Mouse (Mus musculus) liver (tissue): ENCODE data around the gene Gm10644.
A peak's percentile ranks its signal among the peaks of the same experiment; 100 is the strongest.

Experiments used
- DNase-seq: peaks from one replicate; pipeline ENCODE4 v3.0.0-alpha.2; 2020; ENCODE audit warnings: mixed read lengths

Gm10644 gene

DNA sequence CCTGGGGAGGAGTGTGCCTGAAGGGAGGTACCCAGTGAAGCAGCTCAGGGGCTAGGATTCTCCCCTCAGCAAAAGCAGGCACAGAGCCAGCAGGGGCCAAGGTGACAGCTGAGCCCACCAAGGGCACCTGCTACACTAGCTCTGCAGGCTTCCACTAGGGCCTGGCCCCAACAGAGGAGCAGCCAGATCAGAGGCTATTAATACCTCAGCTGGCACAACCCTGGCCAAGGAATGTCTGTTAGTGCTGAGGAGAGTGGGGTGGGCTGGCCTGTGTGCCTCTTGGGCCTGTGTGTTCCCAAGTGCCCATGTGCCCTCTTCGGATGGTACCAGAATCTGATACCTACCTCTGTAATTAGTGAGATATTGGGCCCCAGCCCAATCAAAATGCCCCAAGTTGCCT is 25.2 kb upstream of the Gm10644 start:
- no peak for DNase-seq

DNA sequence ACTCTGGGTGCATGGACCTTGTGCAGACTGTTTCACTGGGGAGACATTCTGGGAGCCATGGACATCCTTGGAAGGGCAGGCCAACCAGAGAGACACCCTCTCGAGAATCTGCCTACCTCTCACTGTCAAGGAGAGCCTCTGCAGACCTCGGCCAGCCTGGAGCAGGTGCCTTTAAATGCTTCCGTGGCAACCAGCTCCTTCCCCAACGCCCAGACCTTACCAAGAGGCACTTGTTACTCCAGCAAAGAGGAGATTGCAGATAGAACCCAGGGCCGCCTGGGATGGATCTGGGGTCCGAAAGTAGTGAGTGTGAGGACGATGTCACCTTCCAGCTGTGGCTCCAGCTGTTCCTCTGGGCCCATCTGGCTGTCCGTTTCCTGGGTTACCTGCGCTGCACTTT is 23.2 kb upstream of the Gm10644 start:
- DNase-seq, result no peak

DNA sequence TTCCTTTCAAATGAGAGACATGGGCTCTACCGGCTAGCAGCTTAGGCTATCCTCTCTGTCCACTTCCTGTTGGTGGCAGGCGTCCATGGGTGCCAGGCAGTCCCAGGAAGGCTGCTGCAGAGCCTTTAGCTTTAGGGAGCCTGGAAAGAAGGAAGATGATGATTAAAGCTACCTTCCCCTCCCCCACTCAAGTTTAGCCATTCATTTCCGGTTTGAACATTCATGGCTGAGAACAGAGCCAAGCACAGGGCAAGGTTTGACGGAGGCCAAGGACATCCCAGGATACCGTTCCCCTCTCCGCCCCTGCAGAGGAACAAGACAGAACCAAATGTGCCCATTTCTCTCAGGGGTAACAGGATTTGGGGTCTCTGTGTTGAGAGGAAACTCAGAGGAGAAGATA is 22.6 kb upstream of the Gm10644 start:
- no peak for DNase-seq

DNA sequence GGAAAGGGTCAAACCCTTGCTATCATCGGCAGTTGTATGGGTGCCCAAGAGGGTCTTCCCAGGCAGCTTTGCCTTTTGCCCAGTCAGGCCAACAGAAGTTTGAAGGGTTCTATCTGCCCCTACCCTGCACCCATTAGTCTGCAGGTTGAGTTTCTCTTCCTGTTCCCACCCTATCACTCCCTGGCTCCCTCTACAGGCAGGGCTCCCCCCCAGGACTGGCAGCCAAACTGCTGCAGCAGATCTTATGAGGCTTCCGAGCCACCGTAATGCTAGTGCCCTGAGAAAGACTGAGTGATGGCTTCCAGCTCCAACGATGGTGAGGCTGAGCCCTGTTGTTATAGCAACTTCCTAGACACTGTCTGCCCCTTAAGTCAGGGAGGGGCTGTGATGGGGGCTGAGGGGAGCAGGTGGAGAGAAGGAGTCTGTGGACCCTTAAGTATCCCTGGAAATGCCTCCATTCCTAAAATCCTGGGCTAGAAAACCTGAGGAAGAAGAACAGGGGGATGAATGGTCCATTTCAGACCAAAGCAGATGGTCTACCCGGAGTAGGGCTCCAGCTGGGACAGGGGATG is 21.9 kb upstream of the Gm10644 start:
- DNase-seq, result no peak

DNA sequence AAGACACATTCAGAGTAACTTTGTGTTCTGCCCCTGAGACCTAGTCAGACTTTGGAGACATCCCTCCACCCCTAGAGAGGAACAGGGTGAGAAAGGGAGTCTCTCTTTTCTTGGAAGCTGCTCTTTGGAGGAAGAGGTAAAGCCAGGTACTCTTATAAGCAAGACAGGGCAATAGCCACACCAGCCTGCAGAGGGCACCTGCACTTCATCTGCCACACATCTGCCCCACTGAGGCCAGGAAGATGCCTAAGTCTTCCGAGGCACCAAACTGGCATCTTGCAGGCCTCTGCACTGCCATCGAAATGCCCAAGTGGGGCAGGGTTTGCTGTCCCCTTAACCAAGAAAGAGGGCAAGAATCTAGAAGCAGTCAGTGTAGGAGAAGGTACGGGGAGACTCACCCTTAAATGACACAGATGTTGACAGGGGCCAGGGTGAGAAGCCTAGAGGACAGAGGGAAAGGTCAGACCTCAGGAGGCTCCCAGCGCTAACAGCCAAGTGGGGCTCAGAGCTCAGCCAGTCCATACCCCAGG is 21.2 kb upstream of the Gm10644 start:
- DNase-seq, result peak; percentile 36

DNA sequence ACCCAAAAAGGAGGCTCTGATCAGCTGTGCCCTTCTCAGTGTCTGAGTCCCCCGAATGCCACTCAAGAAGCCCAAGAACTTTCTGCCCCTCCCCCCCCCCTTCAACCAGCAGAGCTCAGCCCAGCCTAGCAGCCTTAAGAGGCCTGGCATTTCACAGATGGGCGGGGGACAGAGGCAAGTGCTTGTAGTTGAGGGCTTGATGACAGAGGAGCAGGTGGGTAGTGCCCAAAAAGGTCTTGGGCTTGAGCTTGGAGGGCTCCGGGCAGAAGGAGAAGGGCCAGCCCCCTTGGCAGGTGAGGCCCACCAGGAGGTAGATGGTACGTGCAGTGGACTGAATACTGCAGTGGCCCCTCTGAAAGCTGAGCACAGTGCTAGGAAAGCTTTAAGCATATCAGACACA is 19.5 kb upstream of the Gm10644 start:
- no peak for DNase-seq

DNA sequence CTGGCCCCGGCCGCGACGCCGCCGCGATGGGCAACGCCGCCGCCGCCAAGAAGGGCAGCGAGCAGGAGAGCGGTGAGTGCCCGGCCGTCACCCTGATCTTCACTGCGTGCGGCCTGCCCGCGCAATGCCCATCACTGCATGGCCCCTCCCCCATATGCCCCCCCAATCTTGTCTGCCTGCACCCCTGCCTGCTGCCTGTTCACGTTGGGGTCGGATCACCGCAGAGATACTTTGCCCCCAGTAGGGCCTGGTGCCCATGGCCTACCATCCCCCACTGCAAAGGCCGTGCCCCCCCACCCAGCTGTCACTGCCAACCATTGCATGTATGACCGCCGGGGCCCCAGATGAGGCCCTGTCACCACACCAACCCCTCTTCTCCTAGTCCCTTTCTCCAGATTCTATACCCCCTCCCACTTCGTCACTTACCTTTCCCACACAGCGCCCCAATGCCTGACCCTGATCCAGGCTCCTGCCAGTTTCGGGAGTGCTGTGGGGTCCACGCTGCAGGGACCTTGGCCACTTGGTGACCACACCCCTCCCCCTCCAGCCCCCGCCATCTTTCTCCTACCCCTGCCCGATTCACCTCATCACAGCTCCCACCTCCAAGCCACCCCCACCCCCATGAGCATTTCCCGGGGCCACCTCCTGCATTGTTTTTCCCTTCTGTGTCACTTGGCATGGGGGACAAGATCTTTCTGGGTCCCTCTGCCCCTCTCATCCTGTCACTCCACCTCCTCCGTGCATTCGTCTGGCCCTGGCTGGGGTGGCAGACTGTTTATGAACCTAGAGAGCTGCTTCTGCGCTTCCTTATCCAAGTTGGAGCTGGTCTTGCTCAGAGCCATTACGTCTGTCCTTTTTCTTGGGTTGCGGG is 18.4 kb upstream of the Gm10644 start:
- no peak for DNase-seq

DNA sequence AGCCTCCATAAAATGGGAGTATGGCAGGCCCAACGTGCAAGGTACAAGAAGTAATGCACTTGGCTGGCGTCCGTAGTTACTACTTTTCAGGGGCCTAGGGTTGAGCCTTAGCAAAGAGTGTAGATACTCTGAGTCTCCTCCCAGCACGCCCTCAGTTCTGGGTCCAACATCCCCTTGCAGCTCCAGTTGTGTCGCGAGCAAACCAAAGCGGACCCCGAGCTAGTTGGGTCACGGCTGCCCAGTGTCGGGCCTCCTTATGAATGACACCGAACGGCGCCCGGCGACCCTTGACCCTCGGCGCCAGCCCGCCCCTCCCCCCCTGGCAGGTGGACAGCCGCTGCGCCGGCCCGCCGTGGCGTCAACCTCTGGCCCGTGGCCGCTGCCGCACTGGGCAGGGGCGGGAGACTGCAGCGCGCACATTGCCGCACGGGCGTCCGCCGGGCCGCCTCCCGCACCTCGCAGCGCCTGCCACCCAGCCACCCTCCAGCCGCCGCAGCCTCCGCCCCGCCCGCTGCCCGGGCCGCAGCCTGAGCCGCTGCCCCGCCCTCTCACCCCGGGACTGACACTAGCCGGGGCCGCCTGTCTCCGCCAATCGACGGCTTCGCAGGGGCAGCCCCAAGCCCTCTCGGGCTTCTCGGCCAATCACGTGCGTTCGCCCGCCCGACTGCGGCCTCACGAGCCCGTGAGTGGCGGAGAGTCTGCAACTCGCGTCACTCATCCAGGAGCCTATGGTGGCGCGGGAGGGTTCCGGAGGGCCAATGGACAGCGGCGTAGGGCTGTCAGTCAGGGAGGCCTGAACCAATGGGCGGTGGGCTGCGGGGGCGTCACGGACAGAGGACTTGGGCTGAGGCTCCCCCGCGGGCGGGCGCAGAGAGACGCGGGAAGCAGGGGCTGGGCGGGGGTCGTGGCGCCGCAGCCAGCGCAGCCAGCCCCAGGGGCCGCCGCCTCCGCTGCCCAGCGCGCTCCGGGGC is 17.4 kb upstream of the Gm10644 start, which contains the start of gene Prkaca:
Gene Prkaca (plus strand): TSS at position 844 of the 971 bp plus-strand sequence.
- peak; percentile 99 for DNase-seq

DNA sequence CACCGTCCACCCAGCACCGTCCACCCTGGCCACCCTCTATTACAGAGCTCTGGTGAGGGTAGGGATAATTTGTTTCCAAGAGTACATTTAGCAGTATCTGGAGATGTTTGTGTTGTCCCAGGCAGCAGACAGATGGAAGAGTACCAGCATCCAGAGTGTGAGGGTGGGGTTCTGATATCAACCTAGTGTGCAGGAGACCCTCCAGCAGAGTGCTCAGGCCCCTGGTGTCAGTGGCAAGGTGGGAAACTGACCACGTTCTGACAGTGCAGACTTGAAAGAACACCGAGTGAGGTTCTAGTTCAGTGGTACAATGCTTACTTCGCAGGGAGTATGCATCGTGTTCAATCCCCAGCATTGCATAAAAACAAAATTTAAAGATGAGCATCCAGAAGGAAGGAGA is 16.7 kb upstream of the Gm10644 start:
- DNase-seq, result no peak

DNA sequence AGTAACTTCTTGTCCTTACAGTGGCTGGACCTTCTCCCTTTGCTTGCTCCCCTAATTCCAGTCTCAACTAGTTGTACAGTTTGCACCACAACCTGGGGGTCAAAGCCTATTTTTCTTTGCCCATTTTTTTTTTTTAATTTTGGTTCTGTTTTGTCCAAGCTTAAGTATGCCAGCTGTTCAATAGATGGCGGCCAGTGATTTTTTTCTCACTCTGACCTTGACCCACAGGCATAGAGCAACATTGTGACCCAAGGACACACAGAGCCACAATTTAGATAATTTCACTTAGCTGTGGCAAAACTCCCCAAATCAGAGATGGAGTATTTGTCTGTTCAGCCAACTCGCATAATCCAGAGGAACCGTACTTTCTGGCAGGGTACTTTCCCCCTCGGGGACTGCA is 16.1 kb upstream of the Gm10644 start:
- no peak for DNase-seq

DNA sequence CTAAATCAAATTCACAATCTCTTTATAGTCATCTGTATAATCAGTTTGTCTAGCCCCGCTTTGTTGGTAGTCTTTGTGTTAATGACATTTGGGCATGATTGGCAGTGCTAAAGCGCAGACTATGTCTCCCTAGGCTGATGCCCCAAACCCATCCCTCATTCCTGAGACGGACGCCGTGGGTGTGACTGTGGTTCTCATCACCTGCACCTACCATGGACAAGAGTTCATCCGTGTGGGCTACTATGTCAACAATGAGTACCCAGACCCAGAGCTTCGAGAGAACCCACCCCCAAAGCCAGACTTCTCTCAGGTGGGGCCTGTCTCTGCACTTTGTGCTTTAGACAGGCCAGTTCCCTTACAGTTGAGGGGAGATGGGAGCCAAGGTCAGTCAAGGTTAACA is 12.7 kb upstream of the Gm10644 start:
- no peak for DNase-seq

DNA sequence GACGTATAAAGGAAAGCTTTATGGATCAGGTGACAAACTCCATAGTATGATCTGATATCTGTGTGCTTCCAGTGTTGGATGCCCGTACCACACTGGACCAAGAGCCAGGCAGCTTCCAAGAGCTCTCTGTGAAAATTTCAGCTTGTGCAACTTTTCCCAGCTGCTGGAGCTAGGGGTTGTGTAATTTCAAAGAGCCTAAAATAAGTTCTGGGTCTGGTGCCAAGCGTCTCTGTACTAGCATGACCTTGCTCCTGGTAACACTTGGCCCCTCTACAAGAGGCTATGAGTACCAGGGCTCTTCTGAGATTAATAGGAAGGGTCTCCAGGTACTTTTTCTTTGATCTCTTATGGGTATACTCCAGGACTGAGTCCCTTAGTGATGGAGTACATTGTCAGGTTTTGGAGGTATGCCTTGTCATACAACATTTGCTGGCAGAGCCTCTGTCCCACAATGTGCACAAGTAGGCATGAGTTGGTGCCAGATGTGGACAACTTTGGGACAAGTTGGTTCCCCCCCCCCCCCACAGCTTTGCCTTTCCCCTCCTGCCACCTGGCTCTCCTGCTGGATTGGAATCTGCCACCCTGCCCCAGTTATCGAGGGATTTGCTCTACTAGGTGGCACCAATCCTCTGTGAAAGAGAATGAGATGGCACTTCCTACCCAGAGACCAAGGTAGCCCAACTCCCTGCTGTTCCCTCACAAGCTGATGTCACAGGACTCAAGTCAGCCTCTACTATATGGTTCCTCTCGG is 9.2 kb upstream of the Gm10644 start:
- DNase-seq, result no peak

DNA sequence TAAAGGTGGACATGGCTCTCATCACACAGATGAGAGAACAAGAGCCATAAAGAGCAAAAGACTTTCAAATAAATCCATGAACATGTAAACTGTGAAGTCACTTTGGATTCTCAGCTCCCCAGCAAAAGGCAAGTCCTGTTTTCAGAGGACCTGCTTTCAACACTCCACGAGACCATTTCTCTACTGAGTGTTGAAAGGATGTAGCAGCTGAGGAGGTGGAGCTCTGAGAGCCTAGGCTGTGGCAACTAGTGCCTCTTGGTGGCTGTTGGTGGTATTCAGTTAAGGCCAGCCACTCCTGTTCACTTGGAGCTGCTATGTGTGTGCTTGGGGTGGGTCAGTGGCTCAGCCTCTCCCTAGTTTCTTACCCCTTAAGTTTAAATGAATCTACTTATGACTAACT is 1.8 kb upstream of the Gm10644 start:
- DNase-seq, result peak; percentile 54

DNA sequence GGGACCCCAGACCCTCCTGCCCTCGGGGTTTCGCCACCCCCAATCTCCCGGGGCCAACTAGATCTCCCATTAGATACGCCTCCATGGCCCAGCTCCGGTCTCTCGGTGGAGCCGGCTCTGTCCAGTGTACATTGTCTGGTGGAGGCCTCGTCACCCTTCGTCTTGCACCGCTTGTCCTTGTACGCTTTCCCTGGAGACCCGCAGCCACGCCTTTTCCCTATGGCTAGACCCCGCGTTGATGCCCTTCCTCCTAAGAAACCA is 883 bp upstream of the Gm10644 start:
- no peak for DNase-seq

DNA sequence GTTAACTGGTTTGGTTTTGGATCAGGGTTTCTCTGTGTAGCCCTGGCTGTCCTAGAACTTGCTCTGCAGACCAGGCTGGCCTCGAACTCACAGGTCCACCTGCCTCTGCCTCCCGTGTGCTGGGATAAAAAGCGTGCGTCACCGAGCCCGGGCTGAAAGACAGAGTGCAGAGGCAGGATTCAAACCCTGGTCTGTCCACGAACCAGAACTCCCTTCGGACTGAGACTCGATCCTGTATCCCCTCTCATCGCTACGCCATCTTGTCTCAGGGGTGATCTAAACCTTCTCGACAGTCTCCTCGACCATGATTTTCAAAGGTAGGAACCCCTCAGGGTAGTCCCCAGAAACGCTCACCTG is 278 bp downstream of the Gm10644 start:
- DNase-seq, result no peak

DNA sequence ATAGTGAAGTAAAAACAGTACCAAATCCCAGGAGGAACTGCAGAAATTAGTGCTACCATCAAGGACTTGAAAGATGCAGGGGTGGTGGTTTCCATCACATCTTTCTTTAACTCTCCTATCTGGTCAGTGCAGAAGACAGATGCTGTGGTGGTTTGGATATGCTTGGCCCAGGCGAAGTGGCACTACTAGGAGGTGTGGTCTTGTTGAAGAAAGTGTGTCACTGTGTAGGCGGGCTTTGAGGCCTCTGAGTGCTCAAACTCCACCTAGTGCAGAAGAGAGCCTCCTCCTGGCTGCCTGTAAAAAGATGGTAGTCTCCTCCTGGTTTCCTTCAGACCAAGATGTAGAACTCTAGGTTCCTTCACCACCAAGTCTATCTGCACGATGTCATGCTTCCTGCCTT is 9.5 kb downstream of the Gm10644 start:
- no peak for DNase-seq

DNA sequence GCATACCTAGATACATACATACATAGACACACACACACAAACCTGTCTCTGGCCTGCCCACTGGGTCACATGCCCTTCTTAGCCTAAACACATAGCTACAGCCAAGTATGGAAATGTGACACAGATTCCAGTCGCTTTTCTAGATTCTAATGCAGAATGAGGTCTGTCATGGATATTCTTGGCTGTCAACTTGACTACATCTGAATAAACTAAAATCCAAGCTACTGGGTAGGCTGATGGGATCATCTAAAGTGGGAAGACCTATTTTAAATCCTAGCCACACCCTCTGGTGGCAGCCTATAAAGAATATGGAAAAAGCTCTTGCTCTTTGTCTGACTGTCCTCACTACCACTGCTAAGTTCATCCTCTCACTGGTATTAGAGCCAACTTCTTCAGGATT is 12.6 kb downstream of the Gm10644 start:
- no peak for DNase-seq

DNA sequence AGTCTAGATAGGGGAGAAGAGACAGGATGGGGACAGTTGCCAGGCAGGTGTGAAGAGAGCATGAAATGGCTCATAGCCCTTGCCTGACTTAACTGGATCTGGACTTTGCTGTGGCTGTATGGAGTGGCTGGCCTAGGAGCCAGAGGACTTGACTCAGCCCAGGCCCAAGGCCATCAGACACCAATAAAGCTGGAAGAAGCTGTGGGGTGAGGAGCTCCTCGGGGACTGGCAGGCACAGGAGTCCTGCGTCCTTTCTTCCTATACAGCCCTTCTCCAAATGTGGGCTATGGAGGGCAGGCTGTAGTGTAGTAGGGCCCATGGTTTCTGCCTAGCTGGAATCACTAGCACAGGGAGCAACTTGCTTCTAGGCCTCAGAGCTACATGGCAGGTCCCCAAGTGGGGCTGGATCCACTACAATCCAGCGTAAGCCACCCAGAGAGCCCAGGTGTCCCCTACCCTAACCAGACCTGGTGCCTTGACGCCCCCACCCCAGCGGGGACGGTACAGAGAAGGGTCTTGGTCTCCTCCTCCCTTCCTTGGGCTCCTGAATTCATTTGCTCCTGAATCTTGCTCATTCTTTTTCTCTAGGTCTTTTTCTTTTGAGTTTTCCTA is 13.8 kb downstream of the Gm10644 start:
- no peak for DNase-seq

DNA sequence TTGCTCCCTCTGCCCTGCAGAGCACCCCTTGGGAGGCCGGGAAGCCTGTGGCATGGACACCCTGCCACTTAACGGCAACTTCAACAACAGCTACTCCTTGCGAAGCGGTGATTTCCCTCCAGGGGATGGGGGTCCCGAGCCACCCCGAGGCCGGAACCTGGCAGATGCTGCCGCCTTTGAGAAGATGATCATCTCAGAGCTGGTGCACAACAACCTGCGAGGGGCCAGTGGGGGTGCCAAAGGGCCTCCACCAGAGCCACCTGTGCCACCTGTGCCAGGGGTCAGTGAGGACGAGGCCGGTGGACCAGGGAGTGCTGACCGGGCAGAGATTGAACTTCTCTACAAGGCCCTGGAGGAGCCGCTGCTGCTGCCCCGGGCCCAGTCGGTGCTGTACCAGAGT is 16.7 kb downstream of the Gm10644 start:
- no peak for DNase-seq

DNA sequence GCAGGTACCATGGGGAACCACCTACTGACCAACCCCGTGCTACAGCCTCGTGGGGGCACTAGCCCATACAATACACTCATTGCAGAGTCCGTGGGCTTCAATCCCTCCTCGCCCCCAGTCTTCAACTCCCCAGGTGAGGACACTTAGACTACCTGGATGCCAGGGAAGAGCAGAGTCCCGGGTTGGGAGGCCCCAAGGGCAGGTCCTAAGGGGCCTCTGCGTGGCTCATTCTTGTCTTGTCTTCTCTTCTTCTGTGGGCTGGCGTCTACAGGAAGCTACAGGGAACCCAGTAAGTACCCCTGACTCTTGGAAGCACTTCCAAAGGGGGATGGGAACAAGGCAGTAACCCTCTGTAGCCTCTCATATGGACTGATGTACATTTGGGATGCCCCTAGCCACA is 17.4 kb downstream of the Gm10644 start:
- no peak for DNase-seq

DNA sequence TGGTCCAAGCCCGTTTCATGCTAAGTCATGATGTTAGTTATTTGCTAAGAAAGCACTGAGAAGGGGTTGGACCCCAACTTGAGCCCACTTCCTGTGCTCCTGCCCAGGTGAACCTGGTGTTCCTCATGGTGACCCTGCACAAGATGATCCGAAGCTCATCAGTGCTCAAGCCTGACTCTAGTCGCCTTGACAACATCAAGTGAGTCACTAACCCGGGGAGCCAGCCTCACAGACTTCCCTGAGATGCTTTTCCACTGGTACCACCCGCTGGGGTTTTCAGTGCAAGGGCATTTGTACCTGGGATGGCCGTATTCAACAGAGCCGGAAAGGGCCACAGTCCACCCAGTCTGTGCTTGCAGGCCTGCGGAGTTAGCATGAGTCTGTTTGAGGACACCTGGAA is 19.6 kb downstream of the Gm10644 start:
- no peak for DNase-seq

DNA sequence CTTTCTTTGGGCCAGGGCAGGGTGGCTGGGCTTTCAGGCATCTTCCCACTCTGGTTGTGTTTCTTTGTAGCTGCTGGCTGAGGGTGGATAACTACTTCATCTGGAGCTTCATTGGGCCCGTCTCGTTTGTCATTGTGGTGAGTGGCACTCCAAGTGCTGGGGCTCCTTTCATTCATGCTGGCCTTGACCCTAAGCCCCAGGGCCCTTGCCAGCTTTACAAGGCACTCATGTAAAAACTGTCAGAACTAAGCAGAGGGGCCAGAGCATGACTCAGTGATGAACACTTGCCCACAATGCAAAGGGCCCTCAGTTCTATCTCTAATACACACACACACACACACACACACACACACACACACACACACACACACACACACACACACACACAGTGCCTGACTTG is 20.0 kb downstream of the Gm10644 start:
- no peak for DNase-seq
